Mouse (Mus musculus) gastrocnemius, postnatal 4 days (tissue): Measurements from ENCODE around the gene Tnk2. TPM values are rescaled to one million over a fixed set of nuclear protein-coding genes. Genes with fewer than 3 reads are reported as not detected.

Experiments used
- DNase-seq, 2 experiments: peaks; one replicate each; pipeline ENCODE4 v3.0.0; 2021 to 2022; ENCODE audit warnings: low spot score in 2 of 2, mixed read lengths in 2 of 2
- total RNA-seq, 2 experiments: library from RNA; stranded (reverse); gene quantifications; 2 replicates each; pipeline ENCODE4 v1.2.3; 2021

Gene Tnk2
- total RNA-seq, 2 experiments from 2014 or later = 79.9 to 82.7 TPM

GRCm38 (mm10) chr16:32672861-32673560 lies 29.3 kb downstream of the Tnk2 start:
- no peak for DNase-seq

GRCm38 (mm10) chr16:32674121-32674740 lies 30.6 kb downstream of the Tnk2 start:
- DNase-seq = no peak

GRCm38 (mm10) chr16:32677040-32677700 lies 33.5 kb downstream of the Tnk2 start:
- no peak for DNase-seq

- no peak for DNase-seq
Measured at GRCm38 (mm10) chr16:32677903-32678302, 34.2 kb downstream of the Tnk2 start.

- DNase-seq = no peak
Measured at GRCm38 (mm10) chr16:32678812-32679211, 35.1 kb downstream of the Tnk2 start.

- DNase-seq = no peak
Measured at GRCm38 (mm10) chr16:32679976-32680375, 36.3 kb downstream of the Tnk2 start.

GRCm38 (mm10) chr16:32680806-32681205 lies 37.1 kb downstream of the Tnk2 start:
- DNase-seq = no peak

GRCm38 (mm10) chr16:32682194-32682593 lies 38.5 kb downstream of the Tnk2 start:
- DNase-seq = peak in 1 of 2 experiments; percentile 78

GRCm38 (mm10) chr16:32682841-32683240 lies 39.2 kb downstream of the Tnk2 start:
- no peak for DNase-seq

GRCm38 (mm10) chr16:32683343-32683742 lies 39.7 kb downstream of the Tnk2 start:
- no peak for DNase-seq

- no peak for DNase-seq
Measured at GRCm38 (mm10) chr16:32685405-32685804, 41.7 kb downstream of the Tnk2 start.

- no peak for DNase-seq
Measured at GRCm38 (mm10) chr16:32685998-32686397, 42.3 kb downstream of the Tnk2 start.

- DNase-seq = no peak
Measured at GRCm38 (mm10) chr16:32687221-32687620, 43.5 kb downstream of the Tnk2 start.

- DNase-seq = no peak
Measured at GRCm38 (mm10) chr16:32688770-32689169, 45.1 kb downstream of the Tnk2 start.

GRCm38 (mm10) chr16:32689501-32689900 lies 45.8 kb downstream of the Tnk2 start:
- DNase-seq = peak in 1 of 2 experiments; percentile 63

GRCm38 (mm10) chr16:32696841-32697464 lies 53.3 kb downstream of the Tnk2 start:
- DNase-seq = no peak

- no peak for DNase-seq
Measured at GRCm38 (mm10) chr16:32697665-32698446, 54.2 kb downstream of the Tnk2 start.

- DNase-seq = no peak
Measured at GRCm38 (mm10) chr16:32698550-32698949, 54.9 kb downstream of the Tnk2 start.

- no peak for DNase-seq
Measured at GRCm38 (mm10) chr16:32703312-32703912, 59.7 kb downstream of the Tnk2 start.

GRCm38 (mm10) chr16:32705606-32706005 lies 61.9 kb downstream of the Tnk2 start:
- DNase-seq = no peak
